Comparison of ENCODE assay signal across 8 mouse cellular contexts in the genomic region with DNA sequence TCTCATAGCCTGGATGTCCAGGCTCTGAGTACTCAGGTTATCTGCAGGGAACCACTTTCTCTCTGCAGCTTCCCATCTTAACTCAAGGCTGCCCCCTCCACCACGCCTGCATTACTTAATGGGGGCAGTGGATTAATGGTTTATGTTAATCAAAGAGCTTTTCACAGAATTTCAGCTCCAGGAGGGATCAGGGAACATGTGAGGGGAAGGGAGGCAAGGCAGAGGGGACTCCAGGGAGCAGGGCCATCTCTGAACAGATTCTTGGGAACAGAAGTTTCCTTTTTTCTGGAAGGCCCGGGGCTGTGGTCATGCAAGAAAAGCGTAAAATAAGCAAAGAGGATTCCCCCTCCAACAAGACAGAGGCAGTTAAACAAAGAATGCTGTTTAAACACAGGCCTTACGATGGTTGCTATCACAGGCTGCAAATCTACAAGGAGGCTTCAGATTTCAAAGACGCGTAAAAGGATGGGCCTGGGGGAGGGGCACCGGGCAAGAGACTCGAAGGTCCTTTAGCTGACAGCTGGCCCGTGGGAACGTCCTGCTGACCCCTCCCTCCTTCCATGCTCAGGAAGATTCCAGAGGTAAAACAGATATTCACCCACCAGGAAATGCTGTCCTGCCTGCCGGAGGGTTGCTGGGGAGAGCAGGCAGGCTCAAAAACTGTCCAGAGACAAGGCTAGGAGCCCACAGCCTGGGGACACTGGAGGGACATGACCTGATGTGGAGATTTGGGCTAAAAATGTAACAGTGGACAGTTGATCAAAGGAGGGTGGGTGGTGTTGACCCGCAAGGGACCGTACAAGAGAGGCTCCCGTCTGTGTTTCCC.
DNase-seq lines count a peak whose midpoint lies in the region; ATAC-seq and TF ChIP-seq lines count a peak whose summit lies in the region.

No protein-coding gene starts in this region.

- H3K27me3 ChIP-seq in embryonic facial prominence, embryonic 10.5 days (replicated peaks; ENCODE audit: low read depth, poor library complexity, severe bottlenecking): peaks cover 15% of the 10 kb centered on the region; the same call in 1 of the 2 replicates
- no peaks in the 10 kb centered on the region for H3K27me3 ChIP-seq in intestine, postnatal 0 days (replicated peaks; ENCODE audit: control insufficient read depth, insufficient read depth, low read length)
- no peaks in the 10 kb centered on the region for H3K27me3 ChIP-seq in neural tube, embryonic 11.5 days (ENCODE audit: control insufficient read depth, insufficient read depth, low read length)

- no peaks in the 10 kb centered on the region for H3K36me3 ChIP-seq in embryonic facial prominence, embryonic 10.5 days (replicated peaks)
- no peaks in the 10 kb centered on the region for H3K36me3 ChIP-seq in intestine, postnatal 0 days (ENCODE audit: control insufficient read depth, insufficient read depth)
- no peaks in the 10 kb centered on the region for H3K36me3 ChIP-seq in neural tube, embryonic 11.5 days (ENCODE audit: control insufficient read depth, insufficient read depth, low read length)

- peak overlapping the region; percentile 56 for H3K4me3 ChIP-seq in embryonic facial prominence, embryonic 10.5 days
- no peak overlapping the region for H3K4me3 ChIP-seq in intestine, postnatal 0 days (ENCODE audit: low read depth, low read length)
- no peak overlapping the region for H3K4me3 ChIP-seq in neural tube, embryonic 11.5 days (ENCODE audit: low read depth, low read length)

- no peak for TF ChIP-seq CTCF in intestine, postnatal 0 days (IDR thresholded peaks at IDR 0.05; ENCODE audit: low read depth)

- no peak for ATAC-seq in intestine, postnatal 0 days
- peak; percentile 48; the same call in 1 of the 2 replicates for ATAC-seq in neural tube, embryonic 11.5 days (ENCODE audit: insufficient read depth, low FRiP score, low TSS enrichment)

- H3K4me2 ChIP-seq in intestine, postnatal 0 days (replicated peaks; ENCODE audit: low read depth): peak overlapping the region; percentile 83
- peak overlapping the region; percentile 32 for H3K4me2 ChIP-seq in neural tube, embryonic 11.5 days (ENCODE audit: low read depth)

- DNase-seq in kidney, postnatal 10 days: peak; percentile 51
- DNase-seq in kidney, adult 9 months: no peak
- peak; percentile 75 for DNase-seq in embryonic facial prominence, embryonic 10.5 days (ENCODE audit: low spot score)
- DNase-seq in neural tube, embryonic 11.5 days (ENCODE audit: low spot score): peak; percentile 71
- no peak for DNase-seq in layer of hippocampus, postnatal 10 days (ENCODE audit: low spot score in 2 of 2)
- no peak for DNase-seq in adrenal gland, postnatal 4 days (ENCODE audit: low spot score in 2 of 2)
- no peak for DNase-seq in right cerebral cortex, postnatal 10 days (ENCODE audit: low spot score in 2 of 2)

- no peak overlapping the region for H3K9ac ChIP-seq in intestine, postnatal 0 days (ENCODE audit: low read depth, low read length)
- peak overlapping the region; percentile 23; the same call in 1 of the 2 replicates for H3K9ac ChIP-seq in neural tube, embryonic 11.5 days (ENCODE audit: low read length)

- peaks cover 59% of the 10 kb centered on the region for H3K4me1 ChIP-seq in embryonic facial prominence, embryonic 10.5 days
- H3K4me1 ChIP-seq in intestine, postnatal 0 days (replicated peaks; ENCODE audit: control insufficient read depth, insufficient read depth, low read length): peaks cover 5% of the 10 kb centered on the region; the same call in 1 of the 2 replicates
- H3K4me1 ChIP-seq in neural tube, embryonic 11.5 days (ENCODE audit: control insufficient read depth, insufficient read depth, low read length): peaks cover 9% of the 10 kb centered on the region

- no peaks in the 10 kb centered on the region for H3K9me3 ChIP-seq in embryonic facial prominence, embryonic 10.5 days
- no peaks in the 10 kb centered on the region for H3K9me3 ChIP-seq in intestine, postnatal 0 days (ENCODE audit: control insufficient read depth)
- no peaks in the 10 kb centered on the region for H3K9me3 ChIP-seq in neural tube, embryonic 11.5 days (ENCODE audit: control insufficient read depth, low read length)

- H3K27ac ChIP-seq in embryonic facial prominence, embryonic 10.5 days (replicated peaks): peak overlapping the region; percentile 81
- peak overlapping the region; percentile 6; the same call in 1 of the 2 replicates for H3K27ac ChIP-seq in intestine, postnatal 0 days (ENCODE audit: low read depth, low read length)
- H3K27ac ChIP-seq in neural tube, embryonic 11.5 days (ENCODE audit: low read depth, low read length): peak overlapping the region; percentile 61

- 2% methylated on average over 14 of the region's 14 CpGs for WGBS in embryonic facial prominence, embryonic 10.5 days
- 23% methylated on average over 14 of the region's 14 CpGs for WGBS in intestine, postnatal 0 days
- WGBS in neural tube, embryonic 11.5 days: 1% methylated on average over 14 of the region's 14 CpGs

Comparison
In these comparisons a context has a peak if more than half of its experiments do, and no peak if none do; other contexts are left out.
1. DNase-seq: peak in kidney, postnatal 10 days (single experiment), embryonic facial prominence, embryonic 10.5 days (single experiment) and neural tube, embryonic 11.5 days (single experiment); none in kidney, adult 9 months (single experiment), layer of hippocampus, postnatal 10 days (0 of 2), adrenal gland, postnatal 4 days (0 of 2) and right cerebral cortex, postnatal 10 days (0 of 2).
2. H3K27ac ChIP-seq: peak in every context shown above with its lines; median percentile 81 in embryonic facial prominence, embryonic 10.5 days; 61 in neural tube, embryonic 11.5 days; 6 in intestine, postnatal 0 days.